16 mouse cellular contexts compared by ENCODE assay signal in genomic region chr8:93750921-93751320, GRCm38 (mm10). TPM values are rescaled to one million over a fixed set of nuclear protein-coding genes. Genes with fewer than 3 reads are reported as not detected.
DNase-seq lines count a peak whose midpoint lies in the region.
"Had no signal": no experiment of that assay in that cellular context is flagged by ENCODE, and none has a peak within 500 bp of the region (broad histone marks: within the 10 kb centered on the region; RNA-seq: fewer than 3 reads in every experiment).

No protein-coding gene starts in this region.

- peak; percentile 35 for DNase-seq in heart, adult 11 months
- no peak for DNase-seq in heart, postnatal 4 days
- peak; percentile 50 for DNase-seq in retina, embryonic 14.5 days (ENCODE audit: low spot score)
- DNase-seq in layer of hippocampus, postnatal 36 days = no peak
- DNase-seq in layer of hippocampus, adult 18-20 months (ENCODE audit: low spot score in 2 of 2) = no peak
- DNase-seq: adrenal gland, adult 2 months; adrenal gland, postnatal 10 days; adrenal gland, postnatal 25 days; B cell, adult 2 months; cerebellum, adult 11-12 months; cerebellum, adult 2 months; cerebellum, adult 9-10 months; cerebellum, postnatal 10 days; cerebellum, postnatal 36 days; embryo, embryonic 11 days had no signal

RNA-seq across cellular contexts. Expression of gene Gnao1, which starts 58.8 kb away (rescaled TPM):
- 10 to 100 TPM; 28.9 to 29.2 TPM for total RNA-seq in heart, postnatal 4 days (2021)
- 100 to 1,000 TPM; 641 to 673 TPM for total RNA-seq in layer of hippocampus, postnatal 36 days (2021)
- total RNA-seq in layer of hippocampus, adult 18-20 months (2021) = 100 to 1,000 TPM; 655 to 677 TPM
- total RNA-seq: common myeloid progenitor, adult 5-6 weeks had no signal

Comparison
In these comparisons a context has a peak if more than half of its experiments do, and no peak if none do; other contexts are left out.
1. DNase-seq: peak in heart, adult 11 months (single experiment) and retina, embryonic 14.5 days (single experiment); none in heart, postnatal 4 days (single experiment), layer of hippocampus, postnatal 36 days (0 of 2) and layer of hippocampus, adult 18-20 months (0 of 2).
2. RNA of gene Gnao1, which starts 58.8 kb away (total RNA-seq): 655 to 677 TPM in layer of hippocampus, adult 18-20 months and 641 to 673 TPM in layer of hippocampus, postnatal 36 days; 28.9 to 29.2 TPM in heart, postnatal 4 days; every median in the first group is over 10 times any median in the second.